In the genomic region with DNA sequence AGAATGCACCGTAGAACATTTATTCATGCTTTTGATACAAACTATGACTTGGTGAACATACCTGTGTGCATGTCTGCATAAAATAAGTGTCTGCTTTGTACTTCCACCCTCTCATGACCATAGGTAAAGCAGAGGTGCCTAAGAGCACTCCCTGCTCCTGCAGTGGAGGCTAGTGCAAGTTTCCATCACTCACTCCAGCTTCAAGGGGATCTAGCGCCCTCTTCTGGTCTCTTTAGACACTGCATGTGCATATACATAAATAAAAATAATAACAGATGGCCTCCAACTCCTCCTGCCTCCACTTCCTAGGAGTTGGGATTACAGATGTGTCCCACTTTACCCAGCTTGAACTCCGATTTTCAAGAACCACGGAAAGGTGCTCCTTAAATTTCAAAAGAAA, we compare ENCODE assay signal across 8 mouse cellular contexts. TPM values are rescaled to one million over a fixed set of nuclear protein-coding genes. Genes with fewer than 3 reads are reported as not detected.
DNase-seq lines count a peak whose midpoint lies in the region; ATAC-seq and TF ChIP-seq lines count a peak whose summit lies in the region.

No protein-coding gene starts in this region.

- TF ChIP-seq CTCF in liver, embryonic 14.5 days (IDR thresholded peaks at IDR 0.05; ENCODE audit: low read depth) = peak; percentile 74

- WGBS in hindbrain, embryonic 14.5 days = 53% methylated on average over 4 of the region's 4 CpGs
- 60% methylated on average over 4 of the region's 4 CpGs for WGBS in hindbrain, embryonic 12.5 days
- WGBS in liver, embryonic 14.5 days (ENCODE audit: insufficient replicate concordance) = 51% methylated on average over 4 of the region's 4 CpGs

- no peaks in the 10 kb centered on the region for H3K9me3 ChIP-seq in hindbrain, embryonic 14.5 days (ENCODE audit: control insufficient read depth, low read length)
- peaks cover 8% of the 10 kb centered on the region for H3K9me3 ChIP-seq in hindbrain, embryonic 12.5 days (replicated peaks)
- no peaks in the 10 kb centered on the region for H3K9me3 ChIP-seq in ES-E14 (ENCODE audit: control insufficient read depth, insufficient read depth, low read depth, low read length)
- no peaks in the 10 kb centered on the region for H3K9me3 ChIP-seq in liver, embryonic 14.5 days (ENCODE audit: control insufficient read depth, low read length)

- no peaks in the 10 kb centered on the region for H3K4me1 ChIP-seq in hindbrain, embryonic 14.5 days (replicated peaks; ENCODE audit: control insufficient read depth, insufficient read depth, low read length)
- H3K4me1 ChIP-seq in hindbrain, embryonic 12.5 days = no peaks in the 10 kb centered on the region
- H3K4me1 ChIP-seq in ES-E14 (ENCODE audit: control insufficient read depth in 2 of 2, insufficient read depth in 2 of 2, low read length in 2 of 2, poor library complexity in 1 of 2) = peaks cover 0 to 2% of the 10 kb centered on the region in 2 experiments; a peak in 1 of 4 replicates
- H3K4me1 ChIP-seq in liver, embryonic 14.5 days (replicated peaks; ENCODE audit: control insufficient read depth in 2 of 2, insufficient read depth in 2 of 2, low read length in 1 of 2) = peaks cover 1 to 5% of the 10 kb centered on the region in 2 experiments; a peak in 3 of 4 replicates

- peak; percentile 68 for DNase-seq in hindbrain, embryonic 14.5 days (ENCODE audit: low spot score)
- peak; percentile 72 to 75 for DNase-seq in B cell, adult 2 months
- peak; percentile 69 for DNase-seq in ES-E14 (ENCODE audit: low read depth, low spot score)
- DNase-seq in embryo, embryonic 10.5 days (ENCODE audit: low spot score) = peak; percentile 68
- DNase-seq in liver, embryonic 14.5 days (ENCODE audit: low read depth in 3 of 3, low spot score in 3 of 3) = peak; percentile 28 to 46 (median 44)
- DNase-seq in testis, postnatal 10 days (ENCODE audit: low spot score) = peak; percentile 68
- DNase-seq in urinary bladder, postnatal 14 days (ENCODE audit: low spot score) = no peak

- H3K4me3 ChIP-seq in hindbrain, embryonic 14.5 days (replicated peaks; ENCODE audit: low read length) = no peak overlapping the region
- H3K4me3 ChIP-seq in hindbrain, embryonic 12.5 days = no peak overlapping the region
- no peak overlapping the region for H3K4me3 ChIP-seq in ES-E14 (ENCODE audit: insufficient read depth in 1 of 2, low read depth in 1 of 2, low read length in 2 of 2, poor library complexity in 1 of 2, severe bottlenecking in 1 of 2)
- no peak overlapping the region for H3K4me3 ChIP-seq in liver, embryonic 14.5 days (ENCODE audit: insufficient read depth in 1 of 2, low read depth in 2 of 2, low read length in 2 of 2)

- H3K4me2 ChIP-seq in hindbrain, embryonic 14.5 days (replicated peaks) = no peak overlapping the region
- H3K4me2 ChIP-seq in hindbrain, embryonic 12.5 days (replicated peaks) = no peak overlapping the region
- H3K4me2 ChIP-seq in liver, embryonic 14.5 days (ENCODE audit: low read depth) = no peak overlapping the region

- no peak overlapping the region for H3K9ac ChIP-seq in hindbrain, embryonic 14.5 days
- H3K9ac ChIP-seq in hindbrain, embryonic 12.5 days = no peak overlapping the region
- H3K9ac ChIP-seq in ES-E14 (ENCODE audit: insufficient read depth, low read depth, low read length, poor library complexity, severe bottlenecking) = no peak overlapping the region
- H3K9ac ChIP-seq in liver, embryonic 14.5 days (replicated peaks) = no peak overlapping the region

- H3K36me3 ChIP-seq in hindbrain, embryonic 14.5 days (replicated peaks; ENCODE audit: control insufficient read depth, insufficient read depth) = peaks cover 74% of the 10 kb centered on the region
- H3K36me3 ChIP-seq in hindbrain, embryonic 12.5 days = peaks cover 61% of the 10 kb centered on the region
- H3K36me3 ChIP-seq in ES-E14 (ENCODE audit: control insufficient read depth, insufficient read depth, low read length, poor library complexity, severe bottlenecking) = peaks cover 41% of the 10 kb centered on the region
- peaks cover 22% of the 10 kb centered on the region for H3K36me3 ChIP-seq in liver, embryonic 14.5 days (replicated peaks; ENCODE audit: control insufficient read depth, insufficient read depth, low read depth)

- in situ Hi-C loops in ES-E14 (cut with MboI; ENCODE audit: low sequenced_read_pairs in 2 of 2, unreplicated experiment in 2 of 2) = no loop called here

- no peak for ATAC-seq in hindbrain, embryonic 14.5 days (ENCODE audit: low FRiP score)
- no peak for ATAC-seq in hindbrain, embryonic 12.5 days (ENCODE audit: low FRiP score)
- no peak for ATAC-seq in liver, embryonic 14.5 days (ENCODE audit: insufficient read depth)

- no peak overlapping the region for H3K27ac ChIP-seq in hindbrain, embryonic 14.5 days
- H3K27ac ChIP-seq in hindbrain, embryonic 12.5 days = no peak overlapping the region
- no peak overlapping the region for H3K27ac ChIP-seq in ES-E14 (ENCODE audit: insufficient read depth, low read depth, low read length, poor library complexity, severe bottlenecking)
- no peak overlapping the region for H3K27ac ChIP-seq in liver, embryonic 14.5 days

- H3K27me3 ChIP-seq in hindbrain, embryonic 14.5 days (ENCODE audit: control insufficient read depth, insufficient read depth, low read length) = no peaks in the 10 kb centered on the region
- no peaks in the 10 kb centered on the region for H3K27me3 ChIP-seq in hindbrain, embryonic 12.5 days
- no peaks in the 10 kb centered on the region for H3K27me3 ChIP-seq in liver, embryonic 14.5 days (ENCODE audit: control insufficient read depth, insufficient read depth, low read length)

- no peak for TF ChIP-seq EP300 in liver, embryonic 14.5 days (IDR thresholded peaks at IDR 0.05; ENCODE audit: low read depth)

TF ChIP-seq in ES-E14, 5 proteins besides CTCF, POLR2A, EP300 and RAD21:
- TF ChIP-seq ZNF384 (IDR thresholded peaks at IDR 0.05; ENCODE audit: low read depth, low read length) = no peak
- peak; percentile 32; the same call in 1 of the 2 replicates for TF ChIP-seq ZC3H11A (IDR thresholded peaks at IDR 0.05; ENCODE audit: borderline replicate concordance, low read depth, low read length)

RNA-seq across cellular contexts. Expression of gene Nfu1, which starts 7.9 kb away (rescaled TPM):
- polyA plus RNA-seq in hindbrain, embryonic 14.5 days (2014; fragmentation: Nextera tagmentation; extraction: Ambion mirVana) = 137 and 146 TPM in 2 replicates
- 91.5 and 94.0 TPM in 2 replicates for polyA plus RNA-seq in hindbrain, embryonic 12.5 days (2016; fragmentation: Nextera tagmentation; extraction: Ambion mirVana)
- 105 and 113 TPM in 2 replicates for total RNA-seq in ES-E14 (2012; rRNA removed)
- polyA plus RNA-seq in liver, embryonic 14.5 days (2012; rRNA removed) = 23.5 and 51.9 TPM in 2 replicates
- polyA plus RNA-seq in liver, embryonic 14.5 days (2014; fragmentation: Nextera tagmentation; extraction: Ambion mirVana) = 47.7 and 48.6 TPM in 2 replicates

RNA-seq across cellular contexts. Expression of gene Gfpt1, which starts 25.7 kb away (rescaled TPM):
- 26.9 and 28.8 TPM in 2 replicates for polyA plus RNA-seq in hindbrain, embryonic 14.5 days (2014; fragmentation: Nextera tagmentation; extraction: Ambion mirVana)
- polyA plus RNA-seq in hindbrain, embryonic 12.5 days (2016; fragmentation: Nextera tagmentation; extraction: Ambion mirVana) = 25.5 and 25.7 TPM in 2 replicates
- total RNA-seq in ES-E14 (2012; rRNA removed) = 11.3 and 16.6 TPM in 2 replicates
- polyA plus RNA-seq in liver, embryonic 14.5 days (2012; rRNA removed) = 3.6 and 5.2 TPM in 2 replicates
- 5.5 and 5.9 TPM in 2 replicates for polyA plus RNA-seq in liver, embryonic 14.5 days (2014; fragmentation: Nextera tagmentation; extraction: Ambion mirVana)
